22 mouse cellular contexts compared by ENCODE assay signal in the genomic region with DNA sequence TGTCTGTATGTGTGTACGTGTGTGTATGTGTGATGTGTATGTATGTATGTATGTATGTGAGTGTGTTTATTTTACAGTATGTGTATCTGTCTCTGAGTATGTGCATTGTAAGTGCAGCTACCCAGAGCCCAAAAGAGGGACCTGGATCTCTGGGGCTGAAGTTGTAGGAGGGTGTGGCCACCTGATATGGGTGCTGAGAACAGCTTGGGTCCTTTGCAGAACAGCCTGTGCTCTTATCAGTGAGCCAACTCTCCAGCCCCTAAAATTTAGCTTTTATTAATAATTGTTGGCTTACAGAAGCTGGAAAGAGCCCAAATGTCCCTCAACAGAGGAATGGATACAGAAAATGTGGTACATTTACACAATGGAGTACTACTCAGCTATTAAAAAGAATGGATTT. TPM values are rescaled to one million over a fixed set of nuclear protein-coding genes. Genes with fewer than 3 reads are reported as not detected.
DNase-seq lines count a peak whose midpoint lies in the region; ATAC-seq and TF ChIP-seq lines count a peak whose summit lies in the region.
"Had no signal": no experiment of that assay in that cellular context is flagged by ENCODE, and none has a peak within 500 bp of the region (broad histone marks: within the 10 kb centered on the region; RNA-seq: fewer than 3 reads in every experiment).

No protein-coding gene starts in this region.

- no peak for TF ChIP-seq RAD21 in MEL (IDR thresholded peaks at IDR 0.05; ENCODE audit: low read depth, low read length)

- H3K27me3 ChIP-seq in liver, embryonic 11.5 days (replicated peaks; ENCODE audit: control insufficient read depth, insufficient read depth, low read length) = no peaks in the 10 kb centered on the region
- H3K27me3 ChIP-seq in midbrain, embryonic 11.5 days (ENCODE audit: control insufficient read depth, insufficient read depth, low read length) = no peaks in the 10 kb centered on the region
- H3K27me3 ChIP-seq in midbrain, embryonic 10.5 days (ENCODE audit: low read depth, poor library complexity, severe bottlenecking) = peaks cover 34% of the 10 kb centered on the region
- H3K27me3 ChIP-seq in MEL (ENCODE audit: control insufficient read depth in 1 of 2, insufficient read depth in 2 of 2, low read length in 2 of 2) = no peaks in the 10 kb centered on the region
- H3K27me3 ChIP-seq: CH12.LX, Patski had no signal

- WGBS in liver, embryonic 11.5 days = 91% methylated on average over 1 of the region's 1 CpGs
- 90% methylated on average over 1 of the region's 1 CpGs for WGBS in midbrain, embryonic 11.5 days
- 88% methylated on average over 1 of the region's 1 CpGs for WGBS in midbrain, embryonic 10.5 days

- DNase-seq in liver (peak; percentile 50), MEL (ENCODE audit: low read depth, low spot score) (peak; percentile 65)
- no peak for DNase-seq in liver, embryonic 11.5 days (ENCODE audit: low spot score)
- peak; percentile 12 for DNase-seq in midbrain, embryonic 11.5 days (ENCODE audit: low spot score, missing footprints)
- no peak for DNase-seq in midbrain, embryonic 10.5 days (ENCODE audit: low spot score)
- DNase-seq: adrenal gland, adult 2 months; adrenal gland, adult 8-10 months; adrenal gland, postnatal 10 days; adrenal gland, postnatal 14 days; adrenal gland, postnatal 25 days; adrenal gland, postnatal 36 days; B cell, adult 2 months; cerebellum, adult 11 months; cerebellum, adult 11-12 months; cerebellum, adult 18-20 months; cerebellum, adult 2 months had no signal

- ATAC-seq in liver, embryonic 11.5 days (replicated peaks; ENCODE audit: low FRiP score) = no peak
- ATAC-seq in midbrain, embryonic 11.5 days (ENCODE audit: low FRiP score) = no peak
- no peak for ATAC-seq in megakaryocyte, adult 5-6 weeks (ENCODE audit: poor library complexity, severe bottlenecking)
- ATAC-seq: activated CD4-positive, CD25-positive, alpha-beta regulatory T cell, adult 4 months; CD4-positive, CD25-positive, alpha-beta regulatory T cell, adult 4 months; Patski had no signal

- TF ChIP-seq EP300 in MEL (IDR thresholded peaks at IDR 0.05; ENCODE audit: low read depth in 1 of 2, low read length in 2 of 2) = peak; percentile 33 to 38; a peak in 2 of 4 replicates

- no peaks in the 10 kb centered on the region for H3K9me3 ChIP-seq in liver, embryonic 11.5 days (ENCODE audit: control insufficient read depth, low read length)
- H3K9me3 ChIP-seq in midbrain, embryonic 11.5 days (ENCODE audit: control insufficient read depth, low read length) = no peaks in the 10 kb centered on the region
- H3K9me3 ChIP-seq in midbrain, embryonic 10.5 days (replicated peaks) = no peaks in the 10 kb centered on the region
- no peaks in the 10 kb centered on the region for H3K9me3 ChIP-seq in MEL (replicated peaks; ENCODE audit: insufficient read depth, low read length)
- H3K9me3 ChIP-seq: G1E had no signal

- no peak overlapping the region for H3K27ac ChIP-seq in liver, embryonic 11.5 days (ENCODE audit: low read depth, low read length)
- H3K27ac ChIP-seq in midbrain, embryonic 11.5 days (ENCODE audit: low read depth, low read length) = no peak overlapping the region
- H3K27ac ChIP-seq in midbrain, embryonic 10.5 days (replicated peaks) = no peak overlapping the region
- no peak overlapping the region for H3K27ac ChIP-seq in MEL (ENCODE audit: control insufficient read depth, low read depth, low read length)

- H3K79me2 ChIP-seq in MEL (ENCODE audit: control insufficient read depth, insufficient read depth, low read length, poor library complexity) = peaks cover 2% of the 10 kb centered on the region; the same call in 1 of the 2 replicates

- 0 out of 6 replicates have a peak, but pooled peaks of 1 of the 3 experiments have one; percentile 7 for TF ChIP-seq CTCF in MEL (IDR thresholded peaks at IDR 0.05 in 2 of 3, conservative IDR thresholded peaks at IDR 0.05 in 1 of 3; ENCODE audit: control insufficient read depth in 1 of 3, insufficient read depth in 1 of 3, low read depth in 2 of 3, low read length in 3 of 3, poor library complexity in 1 of 3, severe bottlenecking in 1 of 3)

- H3K36me3 ChIP-seq in liver, embryonic 11.5 days (ENCODE audit: control insufficient read depth, insufficient read depth, low read length) = no peaks in the 10 kb centered on the region
- H3K36me3 ChIP-seq in midbrain, embryonic 11.5 days (ENCODE audit: control insufficient read depth, insufficient read depth, low read length) = no peaks in the 10 kb centered on the region
- H3K36me3 ChIP-seq in midbrain, embryonic 10.5 days = no peaks in the 10 kb centered on the region
- H3K36me3 ChIP-seq in MEL (ENCODE audit: control insufficient read depth in 1 of 2, insufficient read depth in 2 of 2, low read length in 2 of 2) = peaks cover 0 to 35% of the 10 kb centered on the region in 2 experiments; a peak in 2 of 4 replicates
- H3K36me3 ChIP-seq: G1E had no signal

- TF ChIP-seq POLR2A in MEL (IDR thresholded peaks at IDR 0.05; ENCODE audit: control insufficient read depth in 1 of 2, insufficient read depth in 1 of 2, low read depth in 1 of 2, low read length in 2 of 2, poor library complexity in 1 of 2) = no peak

- H3K4me3 ChIP-seq in liver, embryonic 11.5 days (ENCODE audit: low read depth, low read length) = no peak overlapping the region
- no peak overlapping the region for H3K4me3 ChIP-seq in midbrain, embryonic 11.5 days (ENCODE audit: low read depth, low read length)
- no peak overlapping the region for H3K4me3 ChIP-seq in midbrain, embryonic 10.5 days
- H3K4me3 ChIP-seq in MEL (ENCODE audit: control insufficient read depth in 1 of 2, insufficient read depth in 1 of 2, low read depth in 2 of 2, low read length in 2 of 2) = no peak overlapping the region

- no peak overlapping the region for H3K4me2 ChIP-seq in liver, embryonic 11.5 days
- H3K4me2 ChIP-seq in midbrain, embryonic 11.5 days = no peak overlapping the region

- no peak overlapping the region for H3K9ac ChIP-seq in liver, embryonic 11.5 days (ENCODE audit: low read depth, low read length)
- no peak overlapping the region for H3K9ac ChIP-seq in midbrain, embryonic 11.5 days (ENCODE audit: low read length)
- H3K9ac ChIP-seq in MEL (ENCODE audit: control insufficient read depth, low read depth, low read length, poor library complexity, severe bottlenecking) = no peak overlapping the region

- H3K4me1 ChIP-seq in liver, embryonic 11.5 days (replicated peaks; ENCODE audit: control insufficient read depth, insufficient read depth, low read length) = peaks cover 39% of the 10 kb centered on the region
- H3K4me1 ChIP-seq in midbrain, embryonic 11.5 days (ENCODE audit: control insufficient read depth, insufficient read depth, low read length) = peaks cover 3% of the 10 kb centered on the region; the same call in 1 of the 2 replicates
- peaks cover 33% of the 10 kb centered on the region for H3K4me1 ChIP-seq in midbrain, embryonic 10.5 days
- peaks cover 17 to 46% of the 10 kb centered on the region in 2 experiments for H3K4me1 ChIP-seq in MEL (ENCODE audit: control insufficient read depth in 1 of 2, insufficient read depth in 2 of 2, low read length in 2 of 2)

TF ChIP-seq in MEL, 35 proteins besides CTCF, POLR2A, EP300 and RAD21:
- TF ChIP-seq SIN3A (IDR thresholded peaks at IDR 0.05; ENCODE audit: low read length) = 0 out of 2 replicates have a peak, but pooled peaks have one; percentile 36
- TF ChIP-seq GATA1 (IDR thresholded peaks at IDR 0.05; ENCODE audit: low read depth, low read length) = peak; percentile 49
- TF ChIP-seq TCF12 (IDR thresholded peaks at IDR 0.05; ENCODE audit: low read depth, low read length) = peak; percentile 51; the same call in 1 of the 2 replicates
- peak; percentile 36; the same call in 1 of the 2 replicates for TF ChIP-seq TAL1 (IDR thresholded peaks at IDR 0.05; ENCODE audit: low read length)
- TF ChIP-seq ETS1 (IDR thresholded peaks at IDR 0.05; ENCODE audit: low read depth, low read length) = peak; percentile 52; the same call in 1 of the 2 replicates
- TF ChIP-seq CHD1 (IDR thresholded peaks at IDR 0.05; ENCODE audit: low read depth, low read length) = no peak

RNA-seq across cellular contexts. Expression of gene Ifngr2, which starts 3.3 kb away (rescaled TPM):
- 26.2 and 28.7 TPM in 2 replicates for polyA plus RNA-seq in liver, embryonic 11.5 days (2014; fragmentation: Nextera tagmentation; extraction: Ambion mirVana)
- polyA plus RNA-seq in midbrain, embryonic 11.5 days (2014; fragmentation: Nextera tagmentation; extraction: Ambion mirVana) = 33.1 and 34.8 TPM in 2 replicates
- polyA plus RNA-seq in midbrain, embryonic 10.5 days (2016; fragmentation: Nextera tagmentation; extraction: Ambion mirVana) = 23.8 and 34.5 TPM in 2 replicates
- 2.8 and 4.1 TPM in 2 replicates for total RNA-seq in MEL (2012; rRNA removed)
- 10 to 100 TPM in 1 of 2 experiments, not detected in 1; 11.0 TPM for polyA plus RNA-seq in MEL (2012; ENCODE audit: insufficient read depth in 1 of 2, insufficient read length in 2 of 2, low read depth in 1 of 2, low replicate concordance in 2 of 2, missing spikeins in 1 of 2)
- 63.2 and 67.5 TPM in 2 replicates for total RNA-seq in megakaryocyte, adult 5-6 weeks (2015)
- total RNA-seq in megakaryocyte, adult 5-6 weeks (2017) = 47.0 and 49.0 TPM in 2 replicates

RNA-seq across cellular contexts. Expression of gene Tmem50b, which starts 54.0 kb away (rescaled TPM):
- 13.3 and 14.0 TPM in 2 replicates for polyA plus RNA-seq in liver, embryonic 11.5 days (2014; fragmentation: Nextera tagmentation; extraction: Ambion mirVana)
- 53.2 and 55.7 TPM in 2 replicates for polyA plus RNA-seq in midbrain, embryonic 11.5 days (2014; fragmentation: Nextera tagmentation; extraction: Ambion mirVana)
- polyA plus RNA-seq in midbrain, embryonic 10.5 days (2016; fragmentation: Nextera tagmentation; extraction: Ambion mirVana) = 41.4 and 43.3 TPM in 2 replicates
- total RNA-seq in MEL (2012; rRNA removed) = 2.6 and 2.9 TPM in 2 replicates
- polyA plus RNA-seq in MEL (2012; ENCODE audit: insufficient read depth in 1 of 2, insufficient read length in 2 of 2, low read depth in 1 of 2, low replicate concordance in 2 of 2, missing spikeins in 1 of 2) = 1 to 10 TPM in 1 of 2 experiments, not detected in 1; 9.5 TPM
- total RNA-seq in megakaryocyte, adult 5-6 weeks (2015) = 102 and 112 TPM in 2 replicates
- 83.4 and 89.7 TPM in 2 replicates for total RNA-seq in megakaryocyte, adult 5-6 weeks (2017)

RNA-seq across cellular contexts. Expression of gene Ifnar1, which starts 58.6 kb away (rescaled TPM):
- polyA plus RNA-seq in liver, embryonic 11.5 days (2014; fragmentation: Nextera tagmentation; extraction: Ambion mirVana) = 32.6 and 35.5 TPM in 2 replicates
- 49.9 and 53.8 TPM in 2 replicates for polyA plus RNA-seq in midbrain, embryonic 11.5 days (2014; fragmentation: Nextera tagmentation; extraction: Ambion mirVana)
- 52.0 and 55.8 TPM in 2 replicates for polyA plus RNA-seq in midbrain, embryonic 10.5 days (2016; fragmentation: Nextera tagmentation; extraction: Ambion mirVana)
- total RNA-seq in MEL (2012; rRNA removed) = 10.3 and 12.2 TPM in 2 replicates
- polyA plus RNA-seq in MEL (2012; ENCODE audit: insufficient read depth in 1 of 2, insufficient read length in 2 of 2, low read depth in 1 of 2, low replicate concordance in 2 of 2, missing spikeins in 1 of 2) = 10 to 100 TPM in 1 of 2 experiments, not detected in 1; 20.2 TPM
- total RNA-seq in megakaryocyte, adult 5-6 weeks (2015) = 66.2 and 67.3 TPM in 2 replicates
- total RNA-seq in megakaryocyte, adult 5-6 weeks (2017) = 73.9 and 78.5 TPM in 2 replicates

Comparison
In these comparisons a context has a peak if more than half of its experiments do, and no peak if none do; other contexts are left out.
1. DNase-seq: peak in liver (single experiment), midbrain, embryonic 11.5 days (single experiment) and MEL (single experiment); none in liver, embryonic 11.5 days (single experiment) and midbrain, embryonic 10.5 days (single experiment).